Mouse (Mus musculus): ENCODE results near the gene Lars2.
"Not testable (repeated sequence)": the region's sequence is repeated elsewhere in the genome, so short reads cannot be mapped to it uniquely, and the experiment has no call there.

Lars2 gene

DNA sequence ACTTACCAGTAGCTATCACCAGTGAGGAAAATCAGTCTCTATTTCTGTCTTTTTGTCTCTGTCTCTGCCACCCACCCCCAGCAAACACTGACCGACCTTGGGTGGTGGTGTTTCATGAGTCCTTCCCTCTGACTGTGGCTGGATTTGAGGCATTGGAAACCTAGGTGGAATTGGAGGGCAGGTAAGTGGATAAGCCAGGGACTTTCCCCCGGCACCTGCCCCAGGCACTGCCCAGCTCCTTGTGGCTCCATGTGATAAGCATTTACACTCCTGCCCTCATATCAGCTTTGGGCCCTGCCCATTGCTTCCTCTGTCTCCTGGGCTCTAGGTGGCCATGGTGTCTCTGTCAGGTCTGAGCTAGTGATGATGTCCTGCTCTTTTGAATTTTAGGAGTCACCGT is 19.6 kb downstream of the Lars2 start:
- in situ Hi-C loops (cut with MboI; ENCODE audit: low pct_unique_long_range_greater_than_20kb in 1 of 2, low sequenced_read_pairs in 2 of 2, unreplicated experiment in 1 of 2) = no loop called here

DNA sequence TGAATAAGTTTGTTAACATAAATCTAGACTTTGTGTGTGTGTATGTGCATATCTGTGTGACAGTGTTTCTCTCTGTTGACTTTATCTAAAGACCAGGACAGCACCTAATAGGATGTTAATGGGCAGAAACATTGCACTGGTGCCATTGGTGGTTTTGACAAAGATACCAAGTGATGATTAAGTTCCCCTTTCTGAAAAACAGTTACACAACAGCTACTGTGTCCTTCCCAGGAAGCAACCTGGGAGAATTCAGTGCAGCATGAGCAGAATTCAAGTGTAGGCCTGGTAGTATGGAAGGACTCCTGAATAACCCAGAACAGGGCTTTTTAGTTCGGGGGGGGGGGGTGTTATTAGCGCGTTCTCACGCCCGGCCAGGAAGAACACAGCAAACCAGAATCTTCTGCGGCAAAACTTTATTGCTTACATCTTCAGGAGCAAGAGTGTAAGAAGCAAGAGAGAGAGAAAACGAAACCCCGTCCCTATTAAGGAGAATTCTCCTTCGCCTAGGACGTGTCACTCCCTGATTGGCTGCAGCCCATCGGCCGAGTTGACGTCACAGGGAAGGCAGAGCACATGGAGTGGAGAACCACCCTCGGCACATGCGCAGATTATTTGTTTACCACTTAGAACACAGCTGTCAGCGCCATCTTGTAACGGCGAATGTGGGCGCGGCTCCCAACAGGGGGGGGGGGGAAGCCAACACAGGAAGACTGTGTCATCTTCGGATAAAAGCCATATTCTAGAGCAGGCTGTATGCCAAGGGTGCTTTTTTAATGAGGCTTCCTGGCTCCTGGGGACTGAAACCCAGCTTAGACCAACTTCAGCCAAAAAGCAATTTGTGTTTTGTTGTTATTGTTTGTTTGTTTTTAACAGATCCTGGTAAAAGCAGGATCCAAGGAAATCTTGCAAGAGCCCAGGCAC is 21.6 kb downstream of the Lars2 start:
- in situ Hi-C loops (cut with MboI; ENCODE audit: low pct_unique_long_range_greater_than_20kb in 1 of 2, low sequenced_read_pairs in 2 of 2, unreplicated experiment in 1 of 2) = not testable (repeated sequence)

DNA sequence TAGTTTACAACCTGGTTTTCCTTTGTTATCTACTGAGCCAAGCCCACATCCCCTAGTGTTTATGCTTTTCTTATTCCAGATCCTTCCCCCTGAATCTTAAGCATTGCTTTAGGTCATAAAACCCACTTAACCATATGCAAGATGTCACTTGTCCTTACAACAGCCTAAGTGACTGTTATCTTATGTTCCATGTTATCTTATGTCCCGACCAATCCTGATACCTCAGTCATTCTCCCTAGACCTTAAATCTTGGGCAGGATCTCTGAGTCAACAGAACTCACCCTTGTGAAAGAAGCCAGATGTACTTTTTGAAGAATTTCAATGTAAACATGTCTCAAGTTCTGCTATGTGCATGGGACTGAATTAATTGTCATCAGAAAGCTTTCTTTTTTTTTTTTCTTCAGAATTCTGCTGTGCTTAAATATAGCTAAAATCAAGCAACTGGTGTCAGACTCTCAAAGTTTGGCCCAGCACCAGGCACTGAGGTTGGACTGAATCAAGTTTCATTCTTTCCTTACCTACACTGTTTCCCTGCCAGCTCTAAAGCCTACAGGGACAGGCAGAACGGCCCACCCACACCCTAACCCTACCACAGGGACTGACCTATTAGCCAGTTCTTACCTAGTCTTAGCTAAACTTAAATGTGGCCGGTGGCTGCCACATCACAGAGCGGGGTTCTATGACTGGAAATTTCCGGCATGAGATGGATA is 24.6 kb downstream of the Lars2 start:
- in situ Hi-C loops (cut with MboI; ENCODE audit: low pct_unique_long_range_greater_than_20kb in 1 of 2, low sequenced_read_pairs in 2 of 2, unreplicated experiment in 1 of 2) = no loop called here

DNA sequence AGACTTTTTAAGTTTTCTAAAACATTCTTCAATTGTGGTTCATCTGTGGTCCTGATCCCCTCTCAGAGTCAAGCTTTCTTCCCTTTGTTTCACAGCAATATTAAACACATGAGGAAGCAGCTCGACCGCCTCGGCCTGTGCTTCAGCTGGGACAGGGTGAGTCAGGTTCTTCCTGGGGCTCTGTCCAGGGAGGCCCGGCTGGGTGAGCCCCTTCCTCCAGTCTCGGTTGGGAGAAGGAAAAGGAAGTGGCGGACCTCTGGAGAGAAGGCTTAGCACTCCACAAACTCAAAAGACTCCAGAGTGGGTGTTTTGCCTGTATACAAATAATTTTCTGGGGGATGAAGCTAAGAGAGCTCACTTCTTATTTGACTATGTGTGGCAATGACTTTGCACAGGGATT is 28.1 kb downstream of the Lars2 start:
- in situ Hi-C loops (cut with MboI; ENCODE audit: low pct_unique_long_range_greater_than_20kb in 1 of 2, low sequenced_read_pairs in 2 of 2, unreplicated experiment in 1 of 2) = no loop called here

DNA sequence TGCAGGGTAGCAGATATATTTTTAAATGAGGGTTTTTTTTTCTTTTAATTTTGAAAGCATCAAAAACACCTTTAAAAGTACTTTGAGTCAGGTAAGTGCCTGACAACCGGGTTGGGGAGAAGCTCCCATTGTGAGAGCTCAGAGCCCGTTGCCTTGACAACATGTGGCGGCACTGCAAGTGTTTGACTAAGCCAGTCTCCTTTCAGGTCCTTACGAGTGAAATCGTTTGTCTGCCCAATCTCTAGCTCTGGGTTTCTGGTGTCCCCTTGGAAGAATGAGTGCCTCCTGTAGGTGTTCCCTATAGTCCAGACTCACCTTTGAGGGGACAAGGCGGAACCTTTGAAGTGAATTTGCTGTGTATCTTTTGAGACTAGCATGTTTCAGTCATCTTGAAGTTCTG is 31.0 kb downstream of the Lars2 start:
- in situ Hi-C loops (cut with MboI; ENCODE audit: low pct_unique_long_range_greater_than_20kb in 1 of 2, low sequenced_read_pairs in 2 of 2, unreplicated experiment in 1 of 2) = no loop called here

DNA sequence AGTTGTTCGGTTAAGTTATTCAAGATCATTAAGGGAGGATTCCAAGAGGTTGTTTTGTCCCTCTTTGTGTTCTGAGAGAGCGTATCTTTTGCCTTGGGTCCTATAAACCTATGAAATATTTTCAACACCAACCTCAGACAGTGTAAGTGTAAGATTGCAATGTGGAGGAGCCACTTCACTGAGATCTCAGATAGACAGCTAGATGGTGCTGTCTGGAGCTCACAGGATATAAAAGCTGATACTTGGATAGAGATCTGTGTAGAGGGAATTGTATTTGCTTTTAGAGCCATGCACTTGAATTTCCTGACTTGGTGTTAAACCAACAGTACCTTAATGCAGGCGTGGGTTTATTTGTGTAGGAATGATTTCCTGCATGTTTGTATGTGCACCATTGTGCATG is 35.5 kb downstream of the Lars2 start:
- in situ Hi-C loops (cut with MboI; ENCODE audit: low pct_unique_long_range_greater_than_20kb in 1 of 2, low sequenced_read_pairs in 2 of 2, unreplicated experiment in 1 of 2) = no loop called here

DNA sequence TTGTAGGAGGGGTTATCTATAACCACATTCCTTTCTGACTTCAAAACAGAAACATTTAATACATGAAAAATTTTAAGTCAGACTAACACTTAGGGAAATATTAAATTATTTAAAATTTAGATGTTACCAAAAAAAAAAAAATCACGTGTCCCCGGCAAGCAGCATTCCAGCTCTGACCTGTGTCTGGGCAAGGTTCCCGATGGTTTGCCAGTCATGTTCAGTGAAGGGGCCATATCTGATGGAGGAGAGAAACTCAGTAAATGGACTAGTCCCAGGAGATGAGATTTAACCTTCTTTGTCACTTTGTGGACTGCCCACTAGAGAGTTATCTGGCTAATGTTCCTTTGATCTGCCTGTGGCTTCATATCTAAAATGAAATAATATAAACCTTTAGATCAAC is 36.3 kb downstream of the Lars2 start:
- in situ Hi-C loops (cut with MboI; ENCODE audit: low pct_unique_long_range_greater_than_20kb in 1 of 2, low sequenced_read_pairs in 2 of 2, unreplicated experiment in 1 of 2) = no loop called here

DNA sequence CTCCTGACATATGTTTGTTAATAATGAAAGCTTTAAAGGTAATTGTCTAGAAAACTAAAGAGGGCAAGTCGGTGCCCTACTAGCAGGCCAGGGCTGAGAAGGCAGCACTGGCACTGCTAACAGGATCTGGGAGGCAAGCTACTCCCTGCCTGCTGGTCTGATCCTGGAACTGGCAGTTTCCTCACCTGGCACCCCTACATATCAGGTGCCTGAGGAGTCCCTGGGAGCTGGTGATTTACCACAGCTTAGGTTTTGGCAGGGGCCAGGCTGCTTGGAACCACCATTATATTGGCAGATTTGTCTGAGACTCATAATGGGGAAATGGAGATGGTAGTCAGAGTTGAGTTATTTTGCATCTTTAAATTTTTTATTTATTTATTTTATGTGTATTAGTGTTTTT is 38.5 kb downstream of the Lars2 start:
- in situ Hi-C loops (cut with MboI; ENCODE audit: low pct_unique_long_range_greater_than_20kb in 1 of 2, low sequenced_read_pairs in 2 of 2, unreplicated experiment in 1 of 2) = no loop called here

DNA sequence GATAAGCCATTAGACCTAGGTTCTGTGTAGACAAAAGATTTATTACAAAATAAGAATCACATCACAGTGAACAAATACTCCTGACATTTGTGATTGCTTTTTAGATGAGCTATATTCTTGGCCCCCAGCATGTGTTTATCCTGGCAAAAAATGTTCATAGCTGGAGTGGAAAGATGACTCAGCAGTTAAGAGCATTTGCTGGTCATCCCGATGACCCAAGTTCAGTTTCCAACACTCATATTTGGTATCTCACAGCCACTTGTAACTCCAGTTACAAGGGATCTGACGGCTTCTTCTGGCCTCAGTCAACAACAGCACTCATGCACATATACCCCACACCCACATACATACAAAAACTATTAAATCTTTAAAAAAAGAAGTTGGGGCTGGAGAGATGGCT is 42.0 kb downstream of the Lars2 start:
- in situ Hi-C loops (cut with MboI; ENCODE audit: low pct_unique_long_range_greater_than_20kb in 1 of 2, low sequenced_read_pairs in 2 of 2, unreplicated experiment in 1 of 2) = no loop called here

DNA sequence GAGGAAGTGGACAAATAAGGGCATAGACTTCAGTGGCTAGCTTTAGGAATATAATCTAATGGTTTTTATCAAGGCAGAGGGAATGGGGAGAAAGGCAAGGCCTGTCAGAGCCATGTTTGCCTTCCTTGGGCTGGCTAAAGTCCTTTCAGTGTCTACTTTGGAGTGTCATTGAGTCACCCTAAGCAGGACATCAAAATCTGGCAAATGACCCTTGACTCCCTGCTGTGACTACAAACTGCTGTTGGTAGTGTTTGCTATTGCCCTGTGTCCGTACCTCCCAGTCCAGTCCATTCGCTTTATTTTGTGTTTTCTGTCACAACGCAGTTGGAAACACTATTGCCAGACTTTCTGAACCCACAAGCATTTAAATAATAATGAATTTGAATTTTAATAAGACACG is 63.1 kb downstream of the Lars2 start:
- in situ Hi-C loops (cut with MboI; ENCODE audit: low pct_unique_long_range_greater_than_20kb in 1 of 2, low sequenced_read_pairs in 2 of 2, unreplicated experiment in 1 of 2) = loop anchor here in 1 of 2 experiments (10.0 kb wide), 1 partner anchor 175 kb away; no protein-coding TSS in a partner anchor

DNA sequence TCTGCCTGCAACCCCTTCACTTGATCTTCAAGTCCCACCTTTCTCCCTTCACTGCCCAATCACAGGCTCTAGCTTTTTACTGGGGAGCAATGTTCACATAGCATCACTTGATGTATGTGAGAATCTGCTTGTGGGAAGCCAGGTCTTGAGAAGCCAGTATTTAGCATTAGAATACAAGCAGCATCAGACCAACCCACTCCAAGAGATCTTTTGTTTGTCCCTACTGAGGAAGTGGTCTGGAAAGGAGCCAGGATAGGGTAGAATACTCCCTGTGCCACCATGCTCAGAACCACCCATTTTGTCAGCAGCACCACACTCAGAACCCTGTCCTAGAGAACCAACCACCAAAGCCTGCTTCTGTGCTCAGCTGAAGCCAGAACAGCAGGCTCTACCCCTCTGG is 64.2 kb downstream of the Lars2 start:
- in situ Hi-C loops (cut with MboI; ENCODE audit: low pct_unique_long_range_greater_than_20kb in 1 of 2, low sequenced_read_pairs in 2 of 2, unreplicated experiment in 1 of 2) = loop anchor here in 1 of 2 experiments (10.0 kb wide), 1 partner anchor 176 kb away; no protein-coding TSS in a partner anchor

DNA sequence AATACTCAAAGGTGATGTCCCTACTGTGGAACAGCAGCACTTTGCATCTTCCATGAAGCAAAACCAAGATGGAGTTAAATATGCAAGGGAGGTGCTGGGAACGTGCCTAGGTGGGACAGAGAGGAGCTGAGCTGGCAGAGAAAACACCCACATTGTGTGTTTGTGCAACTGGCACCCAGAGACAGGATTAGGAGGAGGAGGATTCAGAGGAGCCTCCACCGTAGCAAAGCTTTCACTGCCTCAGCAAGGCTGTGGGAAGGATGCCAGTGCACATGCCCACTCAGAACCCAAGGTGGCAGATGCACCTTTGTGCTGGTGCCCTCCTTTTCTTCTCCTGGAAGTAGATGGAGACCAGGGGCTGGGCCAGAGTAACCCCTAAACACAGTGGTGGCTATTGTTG is 71.5 kb downstream of the Lars2 start:
- in situ Hi-C loops (cut with MboI; ENCODE audit: low pct_unique_long_range_greater_than_20kb in 1 of 2, low sequenced_read_pairs in 2 of 2, unreplicated experiment in 1 of 2) = loop anchor here in 1 of 2 experiments (10.0 kb wide), 1 partner anchor 183 kb away; no protein-coding TSS in a partner anchor

DNA sequence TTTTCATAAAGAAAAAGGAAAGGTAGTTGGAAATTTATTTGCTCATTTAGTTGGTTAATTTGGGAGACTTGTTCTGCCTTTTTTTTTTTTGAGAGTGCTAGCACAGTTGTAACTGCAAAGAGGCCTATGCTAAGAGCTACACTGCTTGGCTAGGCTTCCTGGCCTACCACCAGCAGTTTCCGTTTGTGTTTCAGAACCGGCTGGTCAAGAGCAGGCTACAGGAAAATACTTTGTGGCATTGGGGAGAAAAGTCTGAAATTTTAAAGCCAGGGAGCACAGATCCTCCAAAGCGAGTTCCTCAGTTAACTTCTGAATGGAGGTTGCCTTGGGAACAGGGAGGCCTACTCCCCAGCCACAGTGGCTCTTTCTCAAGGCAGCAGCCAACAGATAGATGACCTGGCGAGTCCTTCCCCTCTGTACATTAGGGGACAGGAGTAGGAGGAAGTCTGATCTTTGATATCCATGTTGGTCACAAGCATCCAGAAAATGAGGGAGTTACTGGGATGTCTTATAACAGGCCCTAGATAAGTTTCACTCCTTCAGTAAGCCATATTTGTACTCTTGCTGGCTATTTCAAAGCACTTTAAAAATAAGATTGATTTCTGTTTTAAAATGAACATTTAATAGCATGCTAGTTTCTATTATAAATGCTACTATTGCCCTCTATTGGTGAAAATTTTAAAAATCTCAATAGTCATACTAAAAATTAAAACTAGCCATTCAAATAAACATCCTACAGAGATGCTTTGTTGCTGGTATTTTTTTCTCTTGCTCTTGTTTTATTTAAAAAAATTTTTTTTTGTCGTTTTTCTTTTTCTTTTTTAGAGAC is 73.7 kb downstream of the Lars2 start:
- in situ Hi-C loops (cut with MboI; ENCODE audit: low pct_unique_long_range_greater_than_20kb in 1 of 2, low sequenced_read_pairs in 2 of 2, unreplicated experiment in 1 of 2) = no loop called here

DNA sequence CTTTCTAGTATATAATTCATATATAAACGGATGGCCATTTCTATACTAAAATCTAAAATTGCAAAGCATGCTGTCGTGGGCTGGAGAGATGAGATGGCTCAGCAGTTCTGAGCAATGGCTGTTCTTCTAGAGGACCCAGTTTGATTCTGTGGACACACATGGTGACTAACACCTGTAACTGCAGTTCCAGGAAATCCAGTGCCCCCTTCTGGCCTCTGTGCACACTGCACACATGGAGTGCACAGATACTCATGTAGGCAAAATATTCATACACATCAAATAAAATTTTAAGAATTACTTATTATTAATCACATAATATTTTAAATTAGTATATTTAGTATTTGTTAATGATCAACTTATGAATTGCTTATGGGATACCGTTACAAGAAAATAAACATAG is 80.4 kb downstream of the Lars2 start:
- in situ Hi-C loops (cut with MboI; ENCODE audit: low pct_unique_long_range_greater_than_20kb in 1 of 2, low sequenced_read_pairs in 2 of 2, unreplicated experiment in 1 of 2) = not testable (repeated sequence)

DNA sequence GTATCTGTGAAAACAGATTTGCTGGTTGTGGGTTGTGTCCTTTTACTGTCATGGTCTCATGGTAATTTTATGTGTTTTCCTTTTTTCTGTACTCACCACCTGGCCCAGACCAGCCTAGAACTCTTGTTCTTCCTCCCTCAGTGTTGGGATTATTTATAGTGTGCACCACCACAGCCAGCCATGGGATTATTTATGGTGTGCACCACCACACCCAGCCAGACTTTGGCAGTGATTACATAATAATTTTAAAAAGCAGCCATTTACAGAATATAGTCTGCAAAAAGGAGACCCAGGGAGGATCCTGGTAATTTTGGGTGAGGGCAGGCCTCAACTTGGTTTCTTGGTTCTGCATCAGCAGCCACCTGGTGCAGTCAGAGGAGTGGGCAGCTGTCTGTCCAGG is 81.9 kb downstream of the Lars2 start:
- in situ Hi-C loops (cut with MboI; ENCODE audit: low pct_unique_long_range_greater_than_20kb in 1 of 2, low sequenced_read_pairs in 2 of 2, unreplicated experiment in 1 of 2) = no loop called here

DNA sequence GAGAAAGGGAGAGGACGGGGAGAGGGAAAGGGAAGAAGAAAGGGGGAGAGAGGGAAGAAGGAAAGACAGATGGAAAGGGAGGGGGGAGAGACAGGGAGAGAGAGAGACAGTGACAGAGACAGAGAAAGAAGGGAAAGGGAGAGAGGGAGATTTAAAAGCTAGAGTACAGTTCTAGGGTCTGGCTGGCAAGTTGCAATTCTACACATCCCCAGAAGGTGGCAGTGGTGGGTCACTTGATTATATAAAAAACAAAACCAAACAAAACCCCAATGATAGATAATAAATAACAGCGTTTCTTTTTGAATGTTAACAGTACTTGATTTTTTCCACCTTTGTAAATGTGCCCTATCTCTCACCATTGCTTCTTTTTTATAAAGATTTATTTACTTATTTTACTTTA is 83.4 kb downstream of the Lars2 start:
- in situ Hi-C loops (cut with MboI; ENCODE audit: low pct_unique_long_range_greater_than_20kb in 1 of 2, low sequenced_read_pairs in 2 of 2, unreplicated experiment in 1 of 2) = loop anchor here in 1 of 2 experiments (10.0 kb wide), 1 partner anchor 285 kb away; no protein-coding TSS in a partner anchor

DNA sequence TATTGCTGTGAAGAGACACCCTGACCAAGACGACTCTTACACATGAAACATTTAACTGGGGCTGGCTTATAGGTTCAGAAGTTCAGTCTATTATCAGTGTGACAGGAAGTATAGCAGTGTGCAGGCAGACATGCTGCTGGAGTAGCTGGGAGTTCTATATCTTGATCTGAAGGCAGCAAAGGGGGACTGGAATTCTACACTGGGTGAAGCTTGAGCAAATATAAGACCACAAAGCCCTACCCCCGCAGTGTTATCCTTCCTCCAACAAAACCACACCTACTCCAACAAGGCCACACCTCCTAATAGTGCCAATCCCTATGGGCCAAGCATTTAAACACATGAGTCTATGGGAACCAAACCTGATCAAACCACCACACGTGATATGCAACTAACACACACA is 85.0 kb downstream of the Lars2 start:
- in situ Hi-C loops (cut with MboI; ENCODE audit: low pct_unique_long_range_greater_than_20kb in 1 of 2, low sequenced_read_pairs in 2 of 2, unreplicated experiment in 1 of 2) = loop anchor here in 1 of 2 experiments (10.0 kb wide), 1 partner anchor 287 kb away; no protein-coding TSS in a partner anchor
